Mouse (Mus musculus): ENCODE measurements around the gene Rp9. TPM values are rescaled to one million over a fixed set of nuclear protein-coding genes. Genes with fewer than 3 reads are reported as not detected.
"Not testable (repeated sequence)": the region's sequence is repeated elsewhere in the genome, so short reads cannot be mapped to it uniquely, and the experiment has no call there.

The Rp9 gene
- total RNA-seq, 2 experiments from 2014 or later: 42.4 to 45.4 TPM

GRCm38 (mm10) chr9:22466212-22466611 lies 3.3 kb downstream of the Rp9 start:
- DNase-seq (ENCODE audit: low spot score in 2 of 2): no peak

GRCm38 (mm10) chr9:22461946-22462345 lies 7.6 kb downstream of the Rp9 start:
- peak in 1 of 2 experiments; percentile 30 for DNase-seq (ENCODE audit: low spot score in 2 of 2)

- DNase-seq (ENCODE audit: low spot score in 2 of 2): no peak
Observed at GRCm38 (mm10) chr9:22457142-22457835, 12.3 kb downstream of the Rp9 start.

- DNase-seq (ENCODE audit: low spot score in 2 of 2): no peak
Observed at GRCm38 (mm10) chr9:22455041-22455440, 14.5 kb downstream of the Rp9 start.

- DNase-seq (ENCODE audit: low spot score in 2 of 2): not testable (repeated sequence)
Observed at GRCm38 (mm10) chr9:22453990-22454389, 15.6 kb downstream of the Rp9 start, which contains the start of gene Gm17545. Gm17545 (plus strand) TSS chr9:22454290.

- DNase-seq (ENCODE audit: low spot score in 2 of 2): no peak
Observed at GRCm38 (mm10) chr9:22453501-22453924, 16.0 kb downstream of the Rp9 start.

GRCm38 (mm10) chr9:22452697-22453096 lies 16.8 kb downstream of the Rp9 start:
- DNase-seq (ENCODE audit: low spot score in 2 of 2): no peak

GRCm38 (mm10) chr9:22449209-22449608 lies 20.3 kb downstream of the Rp9 start:
- no peak for DNase-seq (ENCODE audit: low spot score in 2 of 2)

GRCm38 (mm10) chr9:22448420-22448819 lies 21.1 kb downstream of the Rp9 start:
- DNase-seq (ENCODE audit: low spot score in 2 of 2): no peak

- no peak for DNase-seq (ENCODE audit: low spot score in 2 of 2)
Observed at GRCm38 (mm10) chr9:22447213-22447612, 22.3 kb downstream of the Rp9 start.

GRCm38 (mm10) chr9:22445123-22445522 lies 24.4 kb downstream of the Rp9 start:
- DNase-seq (ENCODE audit: low spot score in 2 of 2): no peak

GRCm38 (mm10) chr9:22443157-22443556 lies 26.4 kb downstream of the Rp9 start:
- DNase-seq (ENCODE audit: low spot score in 2 of 2): no peak

- DNase-seq (ENCODE audit: low spot score in 2 of 2): no peak
Observed at GRCm38 (mm10) chr9:22438826-22439225, 30.7 kb downstream of the Rp9 start.

GRCm38 (mm10) chr9:22434101-22434500 lies 35.4 kb downstream of the Rp9 start:
- no peak for DNase-seq (ENCODE audit: low spot score in 2 of 2)

- DNase-seq (ENCODE audit: low spot score in 2 of 2): no peak
Observed at GRCm38 (mm10) chr9:22433221-22433620, 36.3 kb downstream of the Rp9 start.

GRCm38 (mm10) chr9:22430315-22430840 lies 39.2 kb downstream of the Rp9 start:
- DNase-seq (ENCODE audit: low spot score in 2 of 2): no peak

GRCm38 (mm10) chr9:22429533-22430241 lies 39.9 kb downstream of the Rp9 start:
- DNase-seq (ENCODE audit: low spot score in 2 of 2): no peak

- DNase-seq (ENCODE audit: low spot score in 2 of 2): no peak
Observed at GRCm38 (mm10) chr9:22428666-22429410, 40.7 kb downstream of the Rp9 start.

GRCm38 (mm10) chr9:22428028-22428665 lies 41.4 kb downstream of the Rp9 start:
- DNase-seq (ENCODE audit: low spot score in 2 of 2): no peak

- no peak for DNase-seq (ENCODE audit: low spot score in 2 of 2)
Observed at GRCm38 (mm10) chr9:22424719-22425118, 44.8 kb downstream of the Rp9 start.

GRCm38 (mm10) chr9:22424196-22424595 lies 45.3 kb downstream of the Rp9 start:
- no peak for DNase-seq (ENCODE audit: low spot score in 2 of 2)
